Mouse (Mus musculus) liver, embryonic 16.5 days (tissue): Measurements from ENCODE around the gene Upf2. TPM values are rescaled to one million over a fixed set of nuclear protein-coding genes. Genes with fewer than 3 reads are reported as not detected.

ENCODE experiments used
- ATAC-seq: fragments of 200-750 bp; cut with Nextera tagmentation; 2 replicates; pipeline ENCODE4 v1.8.0; 2017; ENCODE audit warnings: low read depth, mild to moderate bottlenecking, moderate number of reproducible peaks, moderate library complexity
- H3K27ac ChIP-seq: fragments of 300-500 bp; sonication (generic); 2 replicates; pipeline ENCODE4 v1.5.1; 2014; ENCODE audit warnings: mild to moderate bottlenecking, low read length
- H3K27me3 ChIP-seq: fragments of 300-500 bp; sonication (generic); 2 replicates; pipeline ENCODE4 v1.6.1; 2014; ENCODE audit warnings: low read depth, low read length, mixed read lengths; ENCODE audit not compliant: control insufficient read depth, insufficient read depth
- H3K36me3 ChIP-seq: fragments of 300-500 bp; sonication (generic); 2 replicates; pipeline ENCODE4 v1.6.1; 2014; ENCODE audit warnings: mild to moderate bottlenecking; ENCODE audit not compliant: control insufficient read depth, insufficient read depth
- H3K4me1 ChIP-seq: fragments of 300-500 bp; sonication (generic); 2 replicates; pipeline ENCODE4 v1.6.1; 2014; ENCODE audit warnings: low read depth, low read length, mixed read lengths; ENCODE audit not compliant: control insufficient read depth
- H3K4me2 ChIP-seq: fragments of 300-500 bp; sonication (generic); 2 replicates; pipeline ENCODE4 v1.6.1; 2014; ENCODE audit warnings: low read depth, low read length, mixed read lengths
- H3K4me3 ChIP-seq: fragments of 300-500 bp; sonication (generic); 2 replicates; pipeline ENCODE4 v1.5.1; 2014; ENCODE audit warnings: low read depth, mild to moderate bottlenecking, low read length
- H3K9ac ChIP-seq: fragments of 300-500 bp; sonication (generic); 2 replicates; pipeline ENCODE4 v1.6.1; 2014; ENCODE audit warnings: low read depth, low read length
- H3K9me3 ChIP-seq: fragments of 300-500 bp; sonication (generic); replicated peaks from 2 replicates; pipeline ENCODE4 v1.6.1; 2016; ENCODE audit warnings: low read length; ENCODE audit not compliant: control insufficient read depth
- WGBS: fragments of 180-500 bp; shearing (Covaris S2); extraction: QIAGEN DNeasy Blood & Tissue Kit; methylation state at CpG from one replicate; pipeline ENCODE4 v1.1.7; 2014; ENCODE audit not compliant: insufficient replicate concordance; 5-methylcytosine and 5-hydroxymethylcytosine counted together
- polyA plus RNA-seq: library from polyadenylated mRNA; unstranded; fragments of >200 nt; fragmentation: Nextera tagmentation; extraction: Ambion mirVana; gene quantifications from 2 replicates; pipeline ENCODE4 v1.2.1, GENCODE M21; 2015

Upf2 gene
- polyA plus RNA-seq: 3.9 and 4.1 TPM in 2 replicates

- Histone ChIP-seq H3K4me2 (peak within 1 kb of the TSS; percentile 86), H3K9ac (peak within 1 kb of the TSS; percentile 97), H3K27ac (peak within 1 kb of the TSS; percentile 89), H3K4me1 (peaks cover 18% of the 10 kb centered on the region), H3K9me3 (no peaks in the 10 kb centered on the region), H3K36me3 (no peaks in the 10 kb centered on the region), H3K27me3 (no peaks in the 10 kb centered on the region), H3K4me3 (peak within 1 kb of the TSS; percentile 99)
- WGBS: under 1% methylated on average over 47 of the region's 54 CpGs
- peak; percentile 93 for ATAC-seq
Observed at GRCm38 (mm10) chr2:5950766-5951595, at the start of gene Upf2. Upf2 (plus strand) TSS chr2:5951469.

GRCm38 (mm10) chr2:5906092-5906491 lies 45.2 kb upstream of the Upf2 start:
- no peaks in the 10 kb centered on the region for H3K4me1 ChIP-seq
- no peaks in the 10 kb centered on the region for H3K9me3 ChIP-seq
- no peak overlapping the region for H3K27ac ChIP-seq
- WGBS: 51% methylated on average over 5 of the region's 5 CpGs
- no peak overlapping the region for H3K4me3 ChIP-seq
- no peak for ATAC-seq
- no peak overlapping the region for H3K4me2 ChIP-seq
- H3K9ac ChIP-seq: no peak overlapping the region
- peaks cover 4% of the 10 kb centered on the region; the same call in 1 of the 2 replicates for H3K36me3 ChIP-seq
- H3K27me3 ChIP-seq: no peaks in the 10 kb centered on the region

GRCm38 (mm10) chr2:5906625-5907024 lies 44.6 kb upstream of the Upf2 start:
- 0 out of 2 replicates have a peak, but pooled peaks have one; percentile 13 for ATAC-seq
- no peak overlapping the region for H3K27ac ChIP-seq
- no peak overlapping the region for H3K9ac ChIP-seq
- H3K4me2 ChIP-seq: no peak overlapping the region
- no peak overlapping the region for H3K4me3 ChIP-seq
- H3K9me3 ChIP-seq: no peaks in the 10 kb centered on the region
- WGBS: 41% methylated on average over 3 of the region's 3 CpGs
- H3K4me1 ChIP-seq: no peaks in the 10 kb centered on the region
- peaks cover 4% of the 10 kb centered on the region; the same call in 1 of the 2 replicates for H3K36me3 ChIP-seq
- H3K27me3 ChIP-seq: no peaks in the 10 kb centered on the region

- H3K36me3 ChIP-seq: no peaks in the 10 kb centered on the region
- H3K4me2 ChIP-seq: no peak overlapping the region
Observed at GRCm38 (mm10) chr2:5911282-5911965, 39.8 kb upstream of the Upf2 start.

GRCm38 (mm10) chr2:5922823-5923222 lies 28.4 kb upstream of the Upf2 start:
- no peaks in the 10 kb centered on the region for H3K27me3 ChIP-seq
- H3K36me3 ChIP-seq: no peaks in the 10 kb centered on the region; the same call in none of the 2 replicates
- 74% methylated on average over 6 of the region's 6 CpGs for WGBS
- ATAC-seq: no peak
- no peak overlapping the region for H3K27ac ChIP-seq
- H3K4me3 ChIP-seq: no peak overlapping the region
- no peaks in the 10 kb centered on the region for H3K9me3 ChIP-seq
- no peak overlapping the region for H3K4me2 ChIP-seq
- no peak overlapping the region for H3K9ac ChIP-seq
- H3K4me1 ChIP-seq: no peaks in the 10 kb centered on the region

More at GRCm38 (mm10) chr2:5911282-5911965, 39.8 kb upstream of the Upf2 start:
- no peak for ATAC-seq
- Histone ChIP-seq H3K9ac (no peak overlapping the region), H3K4me1 (no peaks in the 10 kb centered on the region), H3K9me3 (no peaks in the 10 kb centered on the region), H3K4me3 (no peak overlapping the region), H3K27ac (no peak overlapping the region), H3K27me3 (no peaks in the 10 kb centered on the region)
- WGBS: 71% methylated on average over 16 of the region's 16 CpGs

- no peaks in the 10 kb centered on the region for H3K27me3 ChIP-seq
- H3K4me3 ChIP-seq: no peak overlapping the region
- no peak overlapping the region for H3K27ac ChIP-seq
- H3K9me3 ChIP-seq: no peaks in the 10 kb centered on the region
- no peaks in the 10 kb centered on the region; the same call in none of the 2 replicates for H3K36me3 ChIP-seq
- 73% methylated on average over 9 of the region's 9 CpGs for WGBS
- no peaks in the 10 kb centered on the region for H3K4me1 ChIP-seq
- H3K9ac ChIP-seq: no peak overlapping the region
- ATAC-seq: no peak
- H3K4me2 ChIP-seq: no peak overlapping the region
Observed at GRCm38 (mm10) chr2:5923786-5924185, 27.5 kb upstream of the Upf2 start.

- H3K27me3 ChIP-seq: no peaks in the 10 kb centered on the region
- H3K36me3 ChIP-seq: no peaks in the 10 kb centered on the region; the same call in 1 of the 2 replicates
- H3K9ac ChIP-seq: no peak overlapping the region
- 88% methylated on average over 5 of the region's 5 CpGs for WGBS
- no peaks in the 10 kb centered on the region for H3K9me3 ChIP-seq
- no peak overlapping the region for H3K27ac ChIP-seq
- H3K4me1 ChIP-seq: no peaks in the 10 kb centered on the region
- H3K4me2 ChIP-seq: no peak overlapping the region
- no peak for ATAC-seq
- no peak overlapping the region for H3K4me3 ChIP-seq
Observed at GRCm38 (mm10) chr2:5927481-5927880, 23.8 kb upstream of the Upf2 start.

- Histone ChIP-seq H3K27ac (no peak overlapping the region), H3K9ac (no peak overlapping the region), H3K4me1 (no peaks in the 10 kb centered on the region), H3K27me3 (no peaks in the 10 kb centered on the region), H3K4me2 (no peak overlapping the region), H3K4me3 (no peak overlapping the region), H3K9me3 (no peaks in the 10 kb centered on the region), H3K36me3 (no peaks in the 10 kb centered on the region; the same call in 1 of the 2 replicates)
- 76% methylated on average over 5 of the region's 5 CpGs for WGBS
- no peak for ATAC-seq
Observed at GRCm38 (mm10) chr2:5929793-5930192, 21.5 kb upstream of the Upf2 start.
